Mouse (Mus musculus) stomach, embryonic 16.5 days (tissue): Measurements from ENCODE around the gene Ubqln4. TPM values are rescaled to one million over a fixed set of nuclear protein-coding genes. Genes with fewer than 3 reads are reported as not detected.
A peak's percentile ranks its signal among the peaks of the same experiment; 100 is the strongest.

Experiments used
- ATAC-seq: fragments of 200-750 bp; cut with Nextera tagmentation; 2 replicates; pipeline ENCODE4 v1.8.0; 2017; ENCODE audit warnings: moderate number of reproducible peaks, moderate TSS enrichment; ENCODE audit not compliant: insufficient read depth, low FRiP score
- H3K27ac ChIP-seq: fragments of 300-500 bp; sonication (generic); 2 replicates; pipeline ENCODE4 v1.5.1; 2014; ENCODE audit warnings: low read length
- H3K27me3 ChIP-seq: fragments of 300-500 bp; sonication (generic); 2 replicates; pipeline ENCODE4 v1.6.1; 2014; ENCODE audit warnings: low read length, control low read depth, mixed read lengths; ENCODE audit not compliant: control insufficient read depth, insufficient read depth
- H3K36me3 ChIP-seq: fragments of 300-500 bp; sonication (generic); 2 replicates; pipeline ENCODE4 v1.6.1; 2014; ENCODE audit warnings: low read length; ENCODE audit not compliant: control insufficient read depth, insufficient read depth
- H3K4me1 ChIP-seq: fragments of 300-500 bp; sonication (generic); 2 replicates; pipeline ENCODE4 v1.6.1; 2014; ENCODE audit warnings: low read length, control low read depth, mixed read lengths; ENCODE audit not compliant: control insufficient read depth, insufficient read depth
- H3K4me2 ChIP-seq: fragments of 300-500 bp; sonication (generic); 2 replicates; pipeline ENCODE4 v1.6.1; 2014; ENCODE audit warnings: low read depth, low read length, mixed read lengths
- H3K4me3 ChIP-seq: fragments of 300-500 bp; sonication (generic); replicated peaks from 2 replicates; pipeline ENCODE4 v1.5.1; 2014; ENCODE audit warnings: mild to moderate bottlenecking, low read length
- H3K9ac ChIP-seq: fragments of 300-500 bp; sonication (generic); 2 replicates; pipeline ENCODE4 v1.6.1; 2014; ENCODE audit warnings: low read length
- H3K9me3 ChIP-seq: fragments of 300-500 bp; sonication (generic); replicated peaks from 2 replicates; pipeline ENCODE4 v1.6.1; 2016; ENCODE audit warnings: low read length, control low read depth; ENCODE audit not compliant: control insufficient read depth
- WGBS: fragments of 180-500 bp; shearing (Covaris S2); extraction: QIAGEN DNeasy Blood & Tissue Kit; methylation state at CpG from one replicate; pipeline ENCODE4 v1.1.7; 2014; 5-methylcytosine and 5-hydroxymethylcytosine counted together
- polyA plus RNA-seq: library from polyadenylated mRNA; unstranded; fragments of >200 nt; fragmentation: Nextera tagmentation; extraction: Ambion mirVana; gene quantifications from 2 replicates; pipeline ENCODE4 v1.2.1, GENCODE M21; 2015

Gene Ubqln4
- polyA plus RNA-seq, 1 experiment from 2014 or later = 33.3 TPM

GRCm38 (mm10) chr3:88543651-88544410 lies 9.7 kb upstream of the Ubqln4 start:
- H3K9ac ChIP-seq = no peak overlapping the region
- 65% methylated on average over 5 of the region's 5 CpGs for WGBS
- H3K27me3 ChIP-seq = no peaks in the 10 kb centered on the region
- 0 out of 2 replicates have a peak, but pooled peaks cover 6% of the 10 kb centered on the region for H3K4me1 ChIP-seq
- H3K36me3 ChIP-seq = no peaks in the 10 kb centered on the region
- H3K9me3 ChIP-seq = no peaks in the 10 kb centered on the region
- no peak overlapping the region for H3K4me3 ChIP-seq
- H3K27ac ChIP-seq = no peak overlapping the region
- no peak overlapping the region for H3K4me2 ChIP-seq
- ATAC-seq = no peak

- Histone ChIP-seq H3K9ac (no peak overlapping the region), H3K4me3 (no peak overlapping the region), H3K36me3 (no peaks in the 10 kb centered on the region), H3K27ac (no peak overlapping the region), H3K9me3 (no peaks in the 10 kb centered on the region), H3K4me2 (no peak overlapping the region), H3K4me1 (0 out of 2 replicates have a peak, but pooled peaks cover 2% of the 10 kb centered on the region), H3K27me3 (no peaks in the 10 kb centered on the region)
- WGBS = 40% methylated on average over 5 of the region's 5 CpGs
- no peak for ATAC-seq
Measured at GRCm38 (mm10) chr3:88544514-88544913, 9.0 kb upstream of the Ubqln4 start.

GRCm38 (mm10) chr3:88544955-88545591 lies 8.5 kb upstream of the Ubqln4 start:
- Histone ChIP-seq H3K36me3 (no peaks in the 10 kb centered on the region), H3K9ac (no peak overlapping the region), H3K4me3 (no peak overlapping the region), H3K4me2 (peak overlapping the region; percentile 10; the same call in 1 of the 2 replicates), H3K27ac (no peak overlapping the region), H3K4me1 (0 out of 2 replicates have a peak, but pooled peaks cover 2% of the 10 kb centered on the region), H3K27me3 (no peaks in the 10 kb centered on the region), H3K9me3 (no peaks in the 10 kb centered on the region)
- 58% methylated on average over 20 of the region's 20 CpGs for WGBS
- ATAC-seq = no peak

GRCm38 (mm10) chr3:88546674-88547418 lies 6.7 kb upstream of the Ubqln4 start:
- 0 out of 2 replicates have a peak, but pooled peaks have one; percentile 38 for ATAC-seq
- Histone ChIP-seq H3K4me3 (peak overlapping the region; percentile 33), H3K4me2 (peak overlapping the region; percentile 50), H3K27ac (peak overlapping the region; percentile 70), H3K4me1 (peaks cover 8% of the 10 kb centered on the region; the same call in 1 of the 2 replicates), H3K27me3 (no peaks in the 10 kb centered on the region), H3K9me3 (no peaks in the 10 kb centered on the region), H3K9ac (peak overlapping the region; percentile 36; the same call in 1 of the 2 replicates), H3K36me3 (no peaks in the 10 kb centered on the region)
- WGBS = 59% methylated on average over 6 of the region's 6 CpGs

- Histone ChIP-seq H3K9me3 (no peaks in the 10 kb centered on the region), H3K9ac (peak within 1 kb of the TSS; percentile 63), H3K4me2 (peak within 1 kb of the TSS; percentile 50), H3K4me1 (peaks cover 11% of the 10 kb centered on the region), H3K27ac (peak within 1 kb of the TSS; percentile 86), H3K27me3 (no peaks in the 10 kb centered on the region), H3K36me3 (no peaks in the 10 kb centered on the region), H3K4me3 (peak within 1 kb of the TSS; percentile 44)
- ATAC-seq = peak; percentile 55
- 34% methylated on average over 18 of the region's 18 CpGs for WGBS
Measured at GRCm38 (mm10) chr3:88548180-88548917, 5.2 kb upstream of the Ubqln4 start, which contains the start of gene Rab25. Gene Rab25, minus strand, starts transcription at chr3:88548300.

GRCm38 (mm10) chr3:88551586-88551985 lies 2.0 kb upstream of the Ubqln4 start:
- H3K9ac ChIP-seq = peak overlapping the region; percentile 86; the same call in 1 of the 2 replicates
- H3K4me2 ChIP-seq = peak overlapping the region; percentile 87
- no peaks in the 10 kb centered on the region for H3K27me3 ChIP-seq
- peak overlapping the region; percentile 67 for H3K4me3 ChIP-seq
- peaks cover 20% of the 10 kb centered on the region for H3K4me1 ChIP-seq
- no peak overlapping the region for H3K27ac ChIP-seq
- 80% methylated on average over 4 of the region's 4 CpGs for WGBS
- no peaks in the 10 kb centered on the region for H3K9me3 ChIP-seq
- no peaks in the 10 kb centered on the region for H3K36me3 ChIP-seq
- ATAC-seq = no peak

- no peaks in the 10 kb centered on the region; the same call in 1 of the 2 replicates for H3K36me3 ChIP-seq
- H3K9me3 ChIP-seq = no peaks in the 10 kb centered on the region
- H3K4me1 ChIP-seq = peaks cover 20% of the 10 kb centered on the region
- peak overlapping the region; percentile 67 for H3K4me3 ChIP-seq
- H3K9ac ChIP-seq = peak overlapping the region; percentile 86
- peak overlapping the region; percentile 87 for H3K4me2 ChIP-seq
- no peak for ATAC-seq
- H3K27me3 ChIP-seq = no peaks in the 10 kb centered on the region
- peak overlapping the region; percentile 99 for H3K27ac ChIP-seq
- 14% methylated on average over 16 of the region's 16 CpGs for WGBS
Measured at GRCm38 (mm10) chr3:88552082-88552645, 1.4 kb upstream of the Ubqln4 start.
